In the genomic region with DNA sequence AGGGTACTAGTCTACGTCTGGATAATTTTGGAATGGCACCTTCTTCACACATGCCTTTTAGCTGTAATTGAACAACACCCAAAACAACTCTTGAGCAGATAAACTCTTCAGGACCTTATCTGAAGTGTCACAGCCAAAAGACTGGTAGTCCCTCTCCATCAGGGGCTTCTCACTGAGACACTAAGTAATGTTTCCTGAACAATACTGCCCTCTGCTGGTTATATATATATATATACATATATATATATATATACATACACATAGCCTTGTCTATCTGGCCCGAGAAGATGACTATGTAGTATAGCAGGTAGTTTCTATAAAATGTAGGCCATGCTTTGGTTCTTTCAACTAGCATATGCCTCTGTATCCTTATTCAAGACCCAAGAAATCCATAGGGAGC, we compare ENCODE assay signal across 10 mouse cellular contexts. TPM values are rescaled to one million over a fixed set of nuclear protein-coding genes. Genes with fewer than 3 reads are reported as not detected.
DNase-seq lines count a peak whose midpoint lies in the region; TF ChIP-seq lines count a peak whose summit lies in the region.
"Had no signal": no experiment of that assay in that cellular context is flagged by ENCODE, and none has a peak within 500 bp of the region (broad histone marks: within the 10 kb centered on the region; RNA-seq: fewer than 3 reads in every experiment).

No protein-coding gene starts in this region.

- intact Hi-C loops in left cerebral cortex, adult 2 months (cut with DNase I): loop anchor here (1.0 kb wide), 1 partner anchor 206 kb away; no protein-coding TSS in a partner anchor

- no peak overlapping the region for H3K27ac ChIP-seq in left cerebral cortex, adult 2 months

- H3K4me3 ChIP-seq in left cerebral cortex, adult 2 months: no peak overlapping the region
- H3K4me3 ChIP-seq: myocyte had no signal

- DNase-seq in embryo, embryonic 10 days (ENCODE audit: low spot score): peak; percentile 65
- DNase-seq in embryo, embryonic 9.5 days (ENCODE audit: extremely low spot score): no peak
- no peak for DNase-seq in left cerebral cortex, adult 2 months (ENCODE audit: extremely low spot score in 1 of 2, low spot score in 2 of 2)
- no peak for DNase-seq in left cerebral cortex, adult 9 months (ENCODE audit: low spot score in 2 of 2)
- peak; percentile 24 for DNase-seq in R1 (ENCODE audit: low read depth, low spot score)
- peak; percentile 6 for DNase-seq in induced T-regulatory cell, adult 2 months (ENCODE audit: low read depth)
- DNase-seq in cerebellum, postnatal 4 days (ENCODE audit: low spot score in 2 of 2): no peak
- DNase-seq in thymus, postnatal 25 days: no peak

- peak; percentile 49 for TF ChIP-seq CTCF in left cerebral cortex, adult 2 months (IDR thresholded peaks at IDR 0.05)

RNA-seq across cellular contexts. Expression of gene E330034G19Rik, which starts 17.5 kb away (rescaled TPM):
- not detected for total RNA-seq in left cerebral cortex, adult 2 months (2021)
- total RNA-seq: left cerebral cortex, postnatal 10 days had no signal

RNA-seq across cellular contexts. Expression of gene Dlg5, which starts 29.8 kb away (rescaled TPM):
- 10 to 100 TPM; 31.6 to 41.9 TPM for total RNA-seq in left cerebral cortex, adult 2 months (2021)

Comparison
In these comparisons a context has a peak if more than half of its experiments do, and no peak if none do; other contexts are left out.
1. DNase-seq: peak in embryo, embryonic 10 days (single experiment), R1 (single experiment) and induced T-regulatory cell, adult 2 months (single experiment); none in embryo, embryonic 9.5 days (single experiment), left cerebral cortex, adult 2 months (0 of 2), left cerebral cortex, adult 9 months (0 of 2), cerebellum, postnatal 4 days (0 of 2) and thymus, postnatal 25 days (single experiment).